Mouse (Mus musculus): ENCODE data around the gene Rbfox2. TPM values are rescaled to one million over a fixed set of nuclear protein-coding genes. Genes with fewer than 3 reads are reported as not detected.

Rbfox2 gene
- total and polyA plus RNA-seq, 3 experiments = 2.1 to 6.5 (median 2.3) TPM

- no peaks in the 10 kb centered on the region for H3K36me3 ChIP-seq (replicated peaks)
- H3K27me3 ChIP-seq (ENCODE audit: insufficient read depth, low read length) = peaks cover 2% of the 10 kb centered on the region; the same call in 1 of the 2 replicates
- no peaks in the 10 kb centered on the region for H3K4me1 ChIP-seq (ENCODE audit: insufficient read depth, low read depth, low read length)
- no peaks in the 10 kb centered on the region for H3K9me3 ChIP-seq (replicated peaks)
- DNase-seq (ENCODE audit: low spot score) = no peak
- H3K4me3 ChIP-seq (ENCODE audit: low read depth, low read length) = no peak overlapping the region
- no peak for ATAC-seq (ENCODE audit: extremely low read depth, insufficient number of reproducible peaks, low FRiP score, poor library complexity, severe bottlenecking)
- TF ChIP-seq CTCF (IDR thresholded peaks at IDR 0.05; ENCODE audit: low read depth, low read length) (no peak), POLR2AphosphoS5 (IDR thresholded peaks at IDR 0.05; ENCODE audit: insufficient replicate concordance, low read depth, low read length) (no peak)
Measured at GRCm38 (mm10) chr15:77196001-77196400, 110.8 kb downstream of the Rbfox2 start.

GRCm38 (mm10) chr15:77192154-77192935 is 114.5 kb downstream of the Rbfox2 start:
- DNase-seq (ENCODE audit: low spot score) (no peak), ATAC-seq (ENCODE audit: extremely low read depth, insufficient number of reproducible peaks, low FRiP score, poor library complexity, severe bottlenecking) (no peak)
- H3K4me1 ChIP-seq (ENCODE audit: insufficient read depth, low read depth, low read length) = no peaks in the 10 kb centered on the region
- TF ChIP-seq GATA1 (IDR thresholded peaks at IDR 0.05; ENCODE audit: borderline replicate concordance, low read length) = no peak
- H3K4me3 ChIP-seq (ENCODE audit: low read depth, low read length) = no peak overlapping the region
- H3K27me3 ChIP-seq (ENCODE audit: insufficient read depth, low read length) = peaks cover 5% of the 10 kb centered on the region; the same call in 1 of the 2 replicates
- no peaks in the 10 kb centered on the region for H3K9me3 ChIP-seq (replicated peaks)
- no peaks in the 10 kb centered on the region for H3K36me3 ChIP-seq (replicated peaks)

GRCm38 (mm10) chr15:77186096-77186495 is 120.7 kb downstream of the Rbfox2 start:
- ATAC-seq (ENCODE audit: extremely low read depth, insufficient number of reproducible peaks, low FRiP score, poor library complexity, severe bottlenecking) (no peak), DNase-seq (ENCODE audit: low spot score) (no peak)
- no peaks in the 10 kb centered on the region for H3K36me3 ChIP-seq (replicated peaks)
- no peaks in the 10 kb centered on the region for H3K4me1 ChIP-seq (ENCODE audit: insufficient read depth, low read depth, low read length)
- H3K4me3 ChIP-seq (ENCODE audit: low read depth, low read length) = no peak overlapping the region
- peaks cover 5% of the 10 kb centered on the region; the same call in 1 of the 2 replicates for H3K27me3 ChIP-seq (ENCODE audit: insufficient read depth, low read length)
- TF ChIP-seq CTCF (IDR thresholded peaks at IDR 0.05; ENCODE audit: low read depth, low read length) (no peak), TAL1 (conservative IDR thresholded peaks at IDR 0.05; ENCODE audit: low read depth, low read length) (no peak), POLR2AphosphoS5 (IDR thresholded peaks at IDR 0.05; ENCODE audit: insufficient replicate concordance, low read depth, low read length) (no peak), GATA1 (IDR thresholded peaks at IDR 0.05; ENCODE audit: borderline replicate concordance, low read length) (no peak), GATA2 (IDR thresholded peaks at IDR 0.05; ENCODE audit: borderline replicate concordance, low read depth, low read length) (no peak)
- H3K9me3 ChIP-seq (replicated peaks) = no peaks in the 10 kb centered on the region

- H3K9me3 ChIP-seq (replicated peaks) = no peaks in the 10 kb centered on the region
- no peak for ATAC-seq (ENCODE audit: extremely low read depth, insufficient number of reproducible peaks, low FRiP score, poor library complexity, severe bottlenecking)
- TF ChIP-seq CTCF (IDR thresholded peaks at IDR 0.05; ENCODE audit: low read depth, low read length) (no peak), TAL1 (conservative IDR thresholded peaks at IDR 0.05; ENCODE audit: low read depth, low read length) (no peak), POLR2AphosphoS5 (IDR thresholded peaks at IDR 0.05; ENCODE audit: insufficient replicate concordance, low read depth, low read length) (no peak), GATA2 (IDR thresholded peaks at IDR 0.05; ENCODE audit: borderline replicate concordance, low read depth, low read length) (no peak), GATA1 (IDR thresholded peaks at IDR 0.05; ENCODE audit: borderline replicate concordance, low read length) (no peak)
- no peak overlapping the region for H3K4me3 ChIP-seq (ENCODE audit: low read depth, low read length)
- DNase-seq (ENCODE audit: low spot score) = no peak
- no peaks in the 10 kb centered on the region for H3K36me3 ChIP-seq (replicated peaks)
- H3K27me3 ChIP-seq (ENCODE audit: insufficient read depth, low read length) = peaks cover 5% of the 10 kb centered on the region; the same call in 1 of the 2 replicates
- H3K4me1 ChIP-seq (ENCODE audit: insufficient read depth, low read depth, low read length) = no peaks in the 10 kb centered on the region
Measured at GRCm38 (mm10) chr15:77185614-77186013, 121.2 kb downstream of the Rbfox2 start.

GRCm38 (mm10) chr15:77182800-77183199 is 124.0 kb downstream of the Rbfox2 start:
- Histone ChIP-seq H3K4me3 (ENCODE audit: low read depth, low read length) (no peak overlapping the region), H3K27me3 (ENCODE audit: insufficient read depth, low read length) (peaks cover 2% of the 10 kb centered on the region; the same call in 1 of the 2 replicates), H3K36me3 (replicated peaks) (no peaks in the 10 kb centered on the region), H3K4me1 (ENCODE audit: insufficient read depth, low read depth, low read length) (no peaks in the 10 kb centered on the region), H3K9me3 (replicated peaks) (no peaks in the 10 kb centered on the region)
- TF ChIP-seq GATA1 (IDR thresholded peaks at IDR 0.05; ENCODE audit: borderline replicate concordance, low read length) = no peak
- TF ChIP-seq CTCF (IDR thresholded peaks at IDR 0.05; ENCODE audit: low read depth, low read length) = no peak
- no peak for TF ChIP-seq POLR2AphosphoS5 (IDR thresholded peaks at IDR 0.05; ENCODE audit: insufficient replicate concordance, low read depth, low read length)
- no peak for TF ChIP-seq GATA2 (IDR thresholded peaks at IDR 0.05; ENCODE audit: borderline replicate concordance, low read depth, low read length)
- no peak for TF ChIP-seq TAL1 (conservative IDR thresholded peaks at IDR 0.05; ENCODE audit: low read depth, low read length)
- DNase-seq (ENCODE audit: low spot score) (no peak), ATAC-seq (ENCODE audit: extremely low read depth, insufficient number of reproducible peaks, low FRiP score, poor library complexity, severe bottlenecking) (no peak)

GRCm38 (mm10) chr15:77174018-77174417 is 132.8 kb downstream of the Rbfox2 start:
- no peak for ATAC-seq (ENCODE audit: extremely low read depth, insufficient number of reproducible peaks, low FRiP score, poor library complexity, severe bottlenecking)
- no peak for DNase-seq (ENCODE audit: low spot score)
- Histone ChIP-seq H3K4me3 (ENCODE audit: low read depth, low read length) (no peak overlapping the region), H3K9me3 (replicated peaks) (no peaks in the 10 kb centered on the region), H3K36me3 (replicated peaks) (no peaks in the 10 kb centered on the region), H3K27me3 (ENCODE audit: insufficient read depth, low read length) (peaks cover 3% of the 10 kb centered on the region), H3K4me1 (ENCODE audit: insufficient read depth, low read depth, low read length) (no peaks in the 10 kb centered on the region)
- TF ChIP-seq POLR2AphosphoS5 (IDR thresholded peaks at IDR 0.05; ENCODE audit: insufficient replicate concordance, low read depth, low read length) (no peak), TAL1 (conservative IDR thresholded peaks at IDR 0.05; ENCODE audit: low read depth, low read length) (no peak), CTCF (IDR thresholded peaks at IDR 0.05; ENCODE audit: low read depth, low read length) (no peak), GATA2 (IDR thresholded peaks at IDR 0.05; ENCODE audit: borderline replicate concordance, low read depth, low read length) (no peak), GATA1 (IDR thresholded peaks at IDR 0.05; ENCODE audit: borderline replicate concordance, low read length) (no peak)

Data from G1E (cell line).